23 mouse cellular contexts compared by ENCODE assay signal in genomic region chr1:179969776-179970428, GRCm38 (mm10). TPM values are rescaled to one million over a fixed set of nuclear protein-coding genes. Genes with fewer than 3 reads are reported as not detected.
A peak's percentile ranks its signal among the peaks of the same experiment; 100 is the strongest.
DNase-seq lines count a peak whose midpoint lies in the region; TF ChIP-seq lines count a peak whose summit lies in the region.
"Had no signal": no experiment of that assay in that cellular context is flagged by ENCODE, and none has a peak within 500 bp of the region (broad histone marks: within the 10 kb centered on the region; RNA-seq: fewer than 3 reads in every experiment).

No protein-coding gene starts in this region.

- no peak for DNase-seq in gastrocnemius, adult 2 months
- no peak for DNase-seq in gastrocnemius, postnatal 36 days
- peak; percentile 22 for DNase-seq in lung, postnatal 36 days
- DNase-seq in lung, postnatal 25 days (ENCODE audit: low spot score): no peak
- DNase-seq in ES-E14 (ENCODE audit: low read depth, low spot score): no peak
- no peak for DNase-seq in urinary bladder, postnatal 10 days (ENCODE audit: low spot score)
- DNase-seq in right cerebral cortex, postnatal 36 days (ENCODE audit: low spot score in 2 of 2): no peak
- DNase-seq: adrenal gland, adult 2 months; adrenal gland, postnatal 36 days; B cell, adult 2 months; cerebellum, adult 18-20 months; cerebellum, postnatal 10 days; kidney, postnatal 14 days; lung, postnatal 14 days; right cerebral cortex, postnatal 14 days; thymus, adult 18-20 months; thymus, postnatal 25 days had no signal

- H3K4me3 ChIP-seq in gastrocnemius, adult 2 months: no peak overlapping the region
- H3K4me3 ChIP-seq in ES-E14 (ENCODE audit: insufficient read depth in 1 of 2, low read depth in 1 of 2, low read length in 2 of 2, poor library complexity in 1 of 2, severe bottlenecking in 1 of 2) (no peak overlapping the region), myocyte (no peak overlapping the region)
- H3K4me3 ChIP-seq: hindbrain, embryonic 13.5 days; left cerebral cortex, adult 2 months; limb, embryonic 13.5 days; midbrain, embryonic 13.5 days had no signal

- no peak for TF ChIP-seq POLR2A in myocyte (IDR thresholded peaks at IDR 0.05; ENCODE audit: insufficient read length, low read depth)

- peaks cover 0 to 3% of the 10 kb centered on the region in 2 experiments; a peak in 1 of 4 replicates for H3K4me1 ChIP-seq in ES-E14 (ENCODE audit: control insufficient read depth in 2 of 2, insufficient read depth in 2 of 2, low read length in 2 of 2, poor library complexity in 1 of 2)

- H3K9me3 ChIP-seq in ES-E14 (ENCODE audit: control insufficient read depth, insufficient read depth, low read depth, low read length): no peaks in the 10 kb centered on the region
- H3K9me3 ChIP-seq: hindbrain, embryonic 13.5 days; limb, embryonic 13.5 days; midbrain, embryonic 13.5 days had no signal

- intact Hi-C loops in gastrocnemius, adult 2 months (cut with DNase I): loop anchor here (5.0 kb wide), 1 partner anchor 72 kb away; no protein-coding TSS in a partner anchor
- intact Hi-C loops in gastrocnemius, postnatal 36 days (cut with DNase I): no loop called here

- no peak for TF ChIP-seq CTCF in gastrocnemius, adult 2 months (IDR thresholded peaks at IDR 0.05)

- no peak overlapping the region for H3ac ChIP-seq in myocyte (ENCODE audit: control insufficient read depth, insufficient read length)

- H3K27me3 ChIP-seq in myocyte (ENCODE audit: control insufficient read depth, insufficient read depth, insufficient read length): no peaks in the 10 kb centered on the region
- H3K27me3 ChIP-seq: hindbrain, embryonic 13.5 days; limb, embryonic 13.5 days; midbrain, embryonic 13.5 days had no signal

- peak overlapping the region; percentile 16; the same call in 1 of the 2 replicates for H3K27ac ChIP-seq in gastrocnemius, adult 2 months
- no peak overlapping the region for H3K27ac ChIP-seq in ES-E14 (ENCODE audit: insufficient read depth, low read depth, low read length, poor library complexity, severe bottlenecking)
- H3K27ac ChIP-seq: hindbrain, embryonic 13.5 days; left cerebral cortex, adult 2 months; limb, embryonic 13.5 days; midbrain, embryonic 13.5 days had no signal

- H3K79me2 ChIP-seq in myocyte (ENCODE audit: control insufficient read depth, insufficient read depth): peaks cover 98% of the 10 kb centered on the region

- H3K9ac ChIP-seq in ES-E14 (ENCODE audit: insufficient read depth, low read depth, low read length, poor library complexity, severe bottlenecking): no peak overlapping the region
- H3K9ac ChIP-seq: hindbrain, embryonic 13.5 days; limb, embryonic 13.5 days; midbrain, embryonic 13.5 days had no signal

- peak overlapping the region; percentile 59 for H3K4me2 ChIP-seq in myocyte (ENCODE audit: low read depth)
- H3K4me2 ChIP-seq: hindbrain, embryonic 13.5 days; limb, embryonic 13.5 days; liver, embryonic 11.5 days; midbrain, embryonic 13.5 days had no signal

- in situ Hi-C loops in ES-E14 (cut with MboI; ENCODE audit: low sequenced_read_pairs in 2 of 2, unreplicated experiment in 2 of 2): no loop called here

- H3K36me3 ChIP-seq in ES-E14 (ENCODE audit: control insufficient read depth, insufficient read depth, low read length, poor library complexity, severe bottlenecking) (no peaks in the 10 kb centered on the region), myocyte (ENCODE audit: control insufficient read depth, insufficient read depth) (no peaks in the 10 kb centered on the region)
- H3K36me3 ChIP-seq: hindbrain, embryonic 13.5 days; limb, embryonic 13.5 days; midbrain, embryonic 13.5 days had no signal

TF ChIP-seq in ES-E14, 5 proteins besides CTCF, POLR2A, EP300 and RAD21:
- TF ChIP-seq ZC3H11A (IDR thresholded peaks at IDR 0.05; ENCODE audit: borderline replicate concordance, low read depth, low read length) (no peak), MAFK (IDR thresholded peaks at IDR 0.05; ENCODE audit: insufficient read depth, low read depth, low read length) (0 out of 2 replicates have a peak, but pooled peaks have one; percentile 8)

TF ChIP-seq in myocyte, 11 proteins besides CTCF, POLR2A, EP300 and RAD21:
- TF ChIP-seq TCF12 (IDR thresholded peaks at IDR 0.05; ENCODE audit: insufficient read depth, poor library complexity, severe bottlenecking): no peak
- TF ChIP-seq E2F4 (IDR thresholded peaks at IDR 0.05; ENCODE audit: insufficient read depth): no peak
- no peak for TF ChIP-seq REST (IDR thresholded peaks at IDR 0.05; ENCODE audit: insufficient read depth, insufficient read length)
- TF ChIP-seq MYOG (IDR thresholded peaks at IDR 0.05; ENCODE audit: control insufficient read depth in 1 of 3, insufficient read depth in 1 of 3, insufficient read length in 2 of 3, low read depth in 2 of 3): no peak
- peak; percentile 76 for TF ChIP-seq CEBPB (IDR thresholded peaks at IDR 0.05; ENCODE audit: insufficient read depth, poor library complexity, severe bottlenecking)

RNA-seq across cellular contexts. Expression of gene Cdc42bpa, which starts 9.6 kb away (rescaled TPM):
- 10 to 100 TPM; 25.9 to 27.8 TPM for total RNA-seq in gastrocnemius, adult 2 months (2021)
- total RNA-seq in gastrocnemius, postnatal 36 days (2021): 10 to 100 TPM; 21.7 to 21.9 TPM
- total RNA-seq in ES-E14 (2012; rRNA removed): 20.6 and 22.1 TPM in 2 replicates
- polyA plus RNA-seq in myocyte (2012; fragmentation: generic; extraction: Trizol): 14.3 TPM
